Mouse (Mus musculus): ENCODE measurements around the gene Olfr68. TPM values are rescaled to one million over a fixed set of nuclear protein-coding genes. Genes with fewer than 3 reads are reported as not detected.
"Not testable (repeated sequence)": the region's sequence is repeated elsewhere in the genome, so short reads cannot be mapped to it uniquely, and the experiment has no call there.

Olfr68 gene
- polyA plus RNA-seq, 1 experiment from 2014 or later: not detected

DNA sequence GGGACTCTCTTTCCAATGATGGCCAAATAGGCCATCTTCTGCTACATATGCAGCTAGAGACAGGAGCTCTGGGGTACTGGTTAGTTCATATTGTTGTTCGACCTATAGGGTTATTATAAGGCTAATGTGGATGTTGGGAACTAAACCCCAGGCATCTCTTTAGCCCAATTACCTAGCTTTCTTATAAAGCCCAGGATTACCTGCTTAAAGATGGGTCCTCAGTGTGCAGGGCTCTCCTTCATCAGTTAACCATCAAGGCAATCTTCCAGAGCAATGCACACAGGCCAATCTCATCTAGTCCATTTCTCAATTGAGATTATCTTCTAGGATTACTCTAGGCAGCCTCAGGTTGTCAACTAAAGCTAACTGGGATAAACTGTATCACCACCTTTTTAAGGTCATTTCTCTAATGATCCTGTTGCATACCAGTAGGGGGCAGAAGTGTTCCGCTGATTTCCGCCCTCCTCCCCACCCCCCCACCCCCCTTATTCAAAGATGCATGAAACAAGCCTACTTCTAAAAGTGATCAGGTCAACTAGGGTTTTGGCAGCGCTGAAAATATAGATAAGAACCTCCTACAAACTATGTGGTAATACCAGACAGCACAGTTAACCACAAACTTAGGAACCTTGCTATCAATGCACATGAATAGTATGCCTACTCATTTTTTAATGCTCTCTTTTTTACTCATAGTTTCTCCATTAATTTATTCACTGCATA lies 13.3 kb upstream of the Olfr68 start:
- no peaks in the 10 kb centered on the region for H3K27me3 ChIP-seq (ENCODE audit: control insufficient read depth, insufficient read depth, low read length)
- H3K9me3 ChIP-seq (ENCODE audit: control insufficient read depth, low read length): no peaks in the 10 kb centered on the region
- DNase-seq (ENCODE audit: low spot score): no peak
- H3K36me3 ChIP-seq (ENCODE audit: control insufficient read depth, insufficient read depth, low read length): no peaks in the 10 kb centered on the region
- no peak for ATAC-seq (ENCODE audit: insufficient read depth, low FRiP score, low TSS enrichment)
- H3K9ac ChIP-seq (ENCODE audit: low read length): no peak overlapping the region
- no peak overlapping the region for H3K4me2 ChIP-seq (ENCODE audit: low read depth)
- no peaks in the 10 kb centered on the region for H3K4me1 ChIP-seq (ENCODE audit: control insufficient read depth, insufficient read depth, low read length)
- WGBS: 29% methylated on average over 4 of the region's 4 CpGs
- H3K27ac ChIP-seq (ENCODE audit: low read depth, low read length): no peak overlapping the region
- H3K4me3 ChIP-seq (ENCODE audit: low read depth, low read length): no peak overlapping the region

DNA sequence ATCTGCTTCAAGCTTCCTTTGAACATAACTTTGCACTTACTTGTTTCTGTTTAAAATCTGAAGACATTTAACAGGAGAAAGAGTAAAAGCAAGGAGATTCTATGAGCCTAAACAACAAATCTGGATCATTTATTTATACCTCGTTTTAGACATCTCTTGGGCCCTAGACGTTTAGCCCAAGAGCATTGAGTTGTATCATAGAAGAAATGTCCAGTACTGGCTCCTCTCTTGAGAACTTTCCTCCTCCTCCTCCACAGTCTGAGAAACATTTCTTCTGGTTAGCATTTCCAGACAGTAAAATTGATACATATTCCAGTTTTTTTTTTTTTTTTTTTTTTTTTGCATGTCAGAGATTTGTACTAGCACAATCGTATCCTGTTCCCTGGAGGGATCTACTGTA lies 12.2 kb upstream of the Olfr68 start, which contains the start of gene Olfr67:
Gene Olfr67, minus strand, starts transcription at position 101 of the 400 bp plus-strand sequence.
- Histone ChIP-seq H3K27me3 (ENCODE audit: control insufficient read depth, insufficient read depth, low read length) (no peaks in the 10 kb centered on the region), H3K27ac (ENCODE audit: low read depth, low read length) (no peak within 1 kb of the TSS), H3K36me3 (ENCODE audit: control insufficient read depth, insufficient read depth, low read length) (no peaks in the 10 kb centered on the region), H3K9ac (ENCODE audit: low read length) (no peak within 1 kb of the TSS), H3K9me3 (ENCODE audit: control insufficient read depth, low read length) (no peaks in the 10 kb centered on the region), H3K4me2 (ENCODE audit: low read depth) (no peak within 1 kb of the TSS), H3K4me3 (ENCODE audit: low read depth, low read length) (no peak within 1 kb of the TSS), H3K4me1 (ENCODE audit: control insufficient read depth, insufficient read depth, low read length) (no peaks in the 10 kb centered on the region)
- no peak for ATAC-seq (ENCODE audit: insufficient read depth, low FRiP score, low TSS enrichment)
- DNase-seq (ENCODE audit: low spot score): no peak
- 83% methylated on average over 3 of the region's 3 CpGs for WGBS

DNA sequence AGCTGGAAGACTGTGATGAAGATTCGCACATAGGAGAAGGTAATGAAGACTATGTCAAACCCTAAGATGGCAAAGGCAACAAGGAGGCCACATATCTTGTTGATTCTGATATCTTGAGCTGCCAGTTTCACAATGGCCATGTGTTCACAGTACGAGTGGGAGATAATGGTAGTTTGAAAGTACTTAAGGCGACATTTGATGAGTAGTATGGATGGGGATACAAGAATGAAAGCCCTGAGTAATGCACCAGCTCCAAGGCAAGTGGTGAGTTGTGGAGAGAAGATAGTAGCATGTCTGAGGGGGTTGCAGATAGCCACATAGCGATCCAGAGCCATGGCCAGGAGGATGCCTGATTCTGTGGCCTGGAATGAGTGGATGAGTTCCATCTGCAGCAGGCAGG lies 1.8 kb downstream of the Olfr68 start:
- not testable (repeated sequence) for H3K4me1 ChIP-seq (ENCODE audit: control insufficient read depth, insufficient read depth, low read length); H3K36me3 ChIP-seq (ENCODE audit: control insufficient read depth, insufficient read depth, low read length); H3K9ac ChIP-seq (ENCODE audit: low read length); ATAC-seq (ENCODE audit: insufficient read depth, low FRiP score, low TSS enrichment); H3K27me3 ChIP-seq (ENCODE audit: control insufficient read depth, insufficient read depth, low read length); H3K4me2 ChIP-seq (ENCODE audit: low read depth); H3K9me3 ChIP-seq (ENCODE audit: control insufficient read depth, low read length); DNase-seq (ENCODE audit: low spot score); H3K4me3 ChIP-seq (ENCODE audit: low read depth, low read length); H3K27ac ChIP-seq (ENCODE audit: low read depth, low read length)
- 91% methylated on average over 2 of the region's 4 CpGs for WGBS

GRCm38 (mm10) chr7:103771494-103771893 lies 8.0 kb downstream of the Olfr68 start, which contains the start of gene Olfr69:
Gene Olfr69 (minus strand): TSS chr7:103771594.
- H3K4me2 ChIP-seq (ENCODE audit: low read depth): no peak within 1 kb of the TSS
- no peaks in the 10 kb centered on the region for H3K27me3 ChIP-seq (ENCODE audit: control insufficient read depth, insufficient read depth, low read length)
- H3K4me3 ChIP-seq (ENCODE audit: low read depth, low read length): no peak within 1 kb of the TSS
- DNase-seq (ENCODE audit: low spot score): no peak
- H3K36me3 ChIP-seq (ENCODE audit: control insufficient read depth, insufficient read depth, low read length): no peaks in the 10 kb centered on the region
- H3K9me3 ChIP-seq (ENCODE audit: control insufficient read depth, low read length): no peaks in the 10 kb centered on the region
- no peak within 1 kb of the TSS for H3K27ac ChIP-seq (ENCODE audit: low read depth, low read length)
- WGBS: 81% methylated on average over 2 of the region's 2 CpGs
- no peak within 1 kb of the TSS for H3K9ac ChIP-seq (ENCODE audit: low read length)
- no peak for ATAC-seq (ENCODE audit: insufficient read depth, low FRiP score, low TSS enrichment)
- H3K4me1 ChIP-seq (ENCODE audit: control insufficient read depth, insufficient read depth, low read length): no peaks in the 10 kb centered on the region

- H3K36me3 ChIP-seq (ENCODE audit: control insufficient read depth, insufficient read depth, low read length): not testable (repeated sequence)
Measured at GRCm38 (mm10) chr7:103767687-103768086, 11.8 kb downstream of the Olfr68 start.

DNA sequence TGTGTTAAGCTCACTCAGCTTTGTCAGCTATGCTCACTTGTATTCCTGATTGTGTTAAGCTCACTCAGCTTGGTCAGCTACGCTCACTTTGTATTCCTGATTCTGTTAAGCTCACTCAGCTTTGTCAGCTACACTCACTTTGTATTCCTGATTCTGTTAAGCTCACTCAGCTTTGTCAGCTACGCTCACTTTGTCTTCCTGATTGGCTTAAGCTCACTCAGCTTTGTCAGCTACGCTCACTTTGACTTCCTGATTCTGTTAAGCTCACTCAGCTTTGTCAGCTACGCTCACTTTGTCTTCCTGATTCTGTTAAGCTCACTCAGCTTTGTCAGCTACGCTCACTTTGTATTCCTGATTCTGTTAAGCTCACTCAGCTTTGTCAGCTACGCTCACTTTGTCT lies 17.3 kb downstream of the Olfr68 start:
- WGBS: 94% methylated on average over 6 of the region's 6 CpGs
- H3K36me3 ChIP-seq (ENCODE audit: control insufficient read depth, insufficient read depth, low read length); H3K9ac ChIP-seq (ENCODE audit: low read length); H3K27me3 ChIP-seq (ENCODE audit: control insufficient read depth, insufficient read depth, low read length); ATAC-seq (ENCODE audit: insufficient read depth, low FRiP score, low TSS enrichment); H3K9me3 ChIP-seq (ENCODE audit: control insufficient read depth, low read length); H3K27ac ChIP-seq (ENCODE audit: low read depth, low read length); H3K4me2 ChIP-seq (ENCODE audit: low read depth); H3K4me3 ChIP-seq (ENCODE audit: low read depth, low read length); H3K4me1 ChIP-seq (ENCODE audit: control insufficient read depth, insufficient read depth, low read length); DNase-seq (ENCODE audit: low spot score): not testable (repeated sequence)

More at GRCm38 (mm10) chr7:103767687-103768086, 11.8 kb downstream of the Olfr68 start:
- H3K4me2 ChIP-seq (ENCODE audit: low read depth); H3K9ac ChIP-seq (ENCODE audit: low read length); H3K9me3 ChIP-seq (ENCODE audit: control insufficient read depth, low read length); H3K27me3 ChIP-seq (ENCODE audit: control insufficient read depth, insufficient read depth, low read length); H3K4me3 ChIP-seq (ENCODE audit: low read depth, low read length); H3K4me1 ChIP-seq (ENCODE audit: control insufficient read depth, insufficient read depth, low read length); ATAC-seq (ENCODE audit: insufficient read depth, low FRiP score, low TSS enrichment); DNase-seq (ENCODE audit: low spot score); H3K27ac ChIP-seq (ENCODE audit: low read depth, low read length): not testable (repeated sequence)
- 91% methylated on average over 6 of the region's 6 CpGs for WGBS

DNA sequence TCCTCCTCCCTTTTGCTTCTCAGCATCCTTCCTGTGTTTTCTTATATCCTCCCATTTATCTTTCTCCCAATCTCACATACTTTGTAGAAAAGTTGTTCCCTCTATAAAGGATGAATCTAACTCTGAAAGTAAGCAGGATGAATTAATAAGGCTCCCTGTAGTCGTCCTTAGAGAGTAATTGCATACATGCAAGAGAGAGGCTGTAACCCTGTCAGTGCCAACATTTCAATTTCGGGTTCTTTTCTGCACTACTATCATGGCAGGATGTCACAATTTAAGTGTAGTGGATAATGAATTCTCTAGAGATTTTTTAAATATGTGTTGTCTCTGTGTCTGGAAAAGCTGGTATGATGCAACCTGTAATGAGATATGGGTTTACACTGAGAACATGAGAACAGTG lies 22.3 kb downstream of the Olfr68 start, which contains the start of gene Olfr630:
Gene Olfr630, minus strand, starts transcription at position 101 of the 400 bp plus-strand sequence.
- Histone ChIP-seq H3K27me3 (ENCODE audit: control insufficient read depth, insufficient read depth, low read length) (no peaks in the 10 kb centered on the region), H3K36me3 (ENCODE audit: control insufficient read depth, insufficient read depth, low read length) (no peaks in the 10 kb centered on the region), H3K9ac (ENCODE audit: low read length) (no peak within 1 kb of the TSS), H3K27ac (ENCODE audit: low read depth, low read length) (no peak within 1 kb of the TSS), H3K4me1 (ENCODE audit: control insufficient read depth, insufficient read depth, low read length) (no peaks in the 10 kb centered on the region), H3K9me3 (ENCODE audit: control insufficient read depth, low read length) (no peaks in the 10 kb centered on the region), H3K4me3 (ENCODE audit: low read depth, low read length) (no peak within 1 kb of the TSS), H3K4me2 (ENCODE audit: low read depth) (no peak within 1 kb of the TSS)
- 53% methylated on average over 2 of the region's 2 CpGs for WGBS
- no peak for ATAC-seq (ENCODE audit: insufficient read depth, low FRiP score, low TSS enrichment)
- no peak for DNase-seq (ENCODE audit: low spot score)

GRCm38 (mm10) chr7:103744843-103745242 lies 34.7 kb downstream of the Olfr68 start, which contains the start of gene Olfr629:
Gene Olfr629 (minus strand): TSS chr7:103744943.
- H3K4me1 ChIP-seq (ENCODE audit: control insufficient read depth, insufficient read depth, low read length): no peaks in the 10 kb centered on the region
- no peaks in the 10 kb centered on the region for H3K27me3 ChIP-seq (ENCODE audit: control insufficient read depth, insufficient read depth, low read length)
- ATAC-seq (ENCODE audit: insufficient read depth, low FRiP score, low TSS enrichment): no peak
- no peaks in the 10 kb centered on the region for H3K36me3 ChIP-seq (ENCODE audit: control insufficient read depth, insufficient read depth, low read length)
- no peak within 1 kb of the TSS for H3K9ac ChIP-seq (ENCODE audit: low read length)
- no peak within 1 kb of the TSS for H3K4me2 ChIP-seq (ENCODE audit: low read depth)
- no peak within 1 kb of the TSS for H3K27ac ChIP-seq (ENCODE audit: low read depth, low read length)
- no peak within 1 kb of the TSS for H3K4me3 ChIP-seq (ENCODE audit: low read depth, low read length)
- no peak for DNase-seq (ENCODE audit: low spot score)
- 86% methylated on average over 2 of the region's 2 CpGs for WGBS
- no peaks in the 10 kb centered on the region for H3K9me3 ChIP-seq (ENCODE audit: control insufficient read depth, low read length)

- Histone ChIP-seq H3K36me3 (ENCODE audit: control insufficient read depth, insufficient read depth, low read length) (no peaks in the 10 kb centered on the region), H3K4me1 (ENCODE audit: control insufficient read depth, insufficient read depth, low read length) (no peaks in the 10 kb centered on the region), H3K9ac (ENCODE audit: low read length) (no peak within 1 kb of the TSS), H3K27ac (ENCODE audit: low read depth, low read length) (no peak within 1 kb of the TSS), H3K27me3 (ENCODE audit: control insufficient read depth, insufficient read depth, low read length) (no peaks in the 10 kb centered on the region), H3K4me2 (ENCODE audit: low read depth) (no peak within 1 kb of the TSS), H3K4me3 (ENCODE audit: low read depth, low read length) (no peak within 1 kb of the TSS), H3K9me3 (ENCODE audit: control insufficient read depth, low read length) (no peaks in the 10 kb centered on the region)
- DNase-seq (ENCODE audit: low spot score) (no peak), ATAC-seq (ENCODE audit: insufficient read depth, low FRiP score, low TSS enrichment) (no peak)
- 90% methylated on average over 1 of the region's 1 CpGs for WGBS
Measured at GRCm38 (mm10) chr7:103730074-103730473, 49.4 kb downstream of the Olfr68 start, which contains the start of gene Olfr628. Gene Olfr628 (plus strand): TSS chr7:103730374.

Data from neural tube, embryonic 11.5 days (tissue).